Mouse (Mus musculus): ENCODE measurements around the gene Myh9.
A peak's percentile ranks its signal among the peaks of the same experiment; 100 is the strongest.

GRCm38 (mm10) chr15:77740511-77741297 lies 101.3 kb downstream of the Myh9 start:
- peak; percentile 66 for TF ChIP-seq CTCF (IDR thresholded peaks at IDR 0.05)
- TF ChIP-seq EP300 (IDR thresholded peaks at IDR 0.05), result no peak

Data from lung, postnatal 0 days (tissue).